Mouse (Mus musculus) C2C12 (cell line): Measurements from ENCODE around the gene Slc12a1. TPM values are rescaled to one million over a fixed set of nuclear protein-coding genes. Genes with fewer than 3 reads are reported as not detected.

Experiments used
- H3K27me3 ChIP-seq: one replicate; pipeline ENCODE4 v1.6.1; 2011; ENCODE audit not compliant: control insufficient read depth, insufficient read depth, insufficient read length
- H3K36me3 ChIP-seq: one replicate; pipeline ENCODE4 v1.6.1; 2011; ENCODE audit not compliant: control insufficient read depth, insufficient read depth
- H3K4me3 ChIP-seq: one replicate; pipeline ENCODE4 v1.5.1; 2011; ENCODE audit warnings: mild to moderate bottlenecking, control low read depth; ENCODE audit not compliant: poor library complexity, insufficient read depth, severe bottlenecking
- H3K79me2 ChIP-seq: one replicate; pipeline ENCODE4 v1.6.1; 2011; ENCODE audit not compliant: control insufficient read depth, insufficient read depth
- H3K79me3 ChIP-seq: one replicate; pipeline ENCODE4 v1.6.1; 2011; ENCODE audit warnings: low read depth, control low read depth
- H3ac ChIP-seq: one replicate; pipeline ENCODE3; 2011; ENCODE audit warnings: low read depth; ENCODE audit not compliant: control insufficient read depth, insufficient read length
- CEBPB ChIP-seq: IDR thresholded peaks from one replicate; pipeline ENCODE4 v1.6.1; 2011; ENCODE audit warnings: low read depth, mild to moderate bottlenecking, control low read depth, moderate library complexity
- CTCF ChIP-seq: IDR thresholded peaks from one replicate; pipeline ENCODE4 v1.5.1; 2011; ENCODE audit not compliant: control insufficient read depth, insufficient read depth, insufficient read length
- FOSL1 ChIP-seq: IDR thresholded peaks from one replicate; pipeline ENCODE4 v1.8.0; 2011; ENCODE audit warnings: mild to moderate bottlenecking, low read length; ENCODE audit not compliant: poor library complexity, insufficient read depth, severe bottlenecking
- MAX ChIP-seq: IDR thresholded peaks from one replicate; pipeline ENCODE4 v1.6.1; 2011; ENCODE audit warnings: mild to moderate bottlenecking, control low read depth
- MYOD1 ChIP-seq: IDR thresholded peaks from one replicate; pipeline ENCODE4 v1.6.1; 2011; ENCODE audit warnings: low read depth; ENCODE audit not compliant: control insufficient read depth, insufficient read length
- MYOG ChIP-seq: IDR thresholded peaks from one replicate; pipeline ENCODE4 v1.6.1; 2011; ENCODE audit not compliant: control insufficient read depth, insufficient read length; ENCODE audit errors: extremely low read depth
- USF1 ChIP-seq: IDR thresholded peaks from one replicate; pipeline ENCODE4 v1.6.1; 2011; ENCODE audit warnings: low read depth, mild to moderate bottlenecking, control low read depth, moderate library complexity
- polyA plus RNA-seq: library from polyadenylated mRNA; unstranded; fragments of >200 nt; fragmentation: generic; extraction: Trizol; gene quantifications from one replicate; pipeline ENCODE4 v1.2.1, GENCODE M21; 2012; ENCODE audit warnings: missing spikeins

Slc12a1 gene
- polyA plus RNA-seq, 1 experiment: not detected

- Histone ChIP-seq H3K27me3 (no peaks in the 10 kb centered on the region), H3K36me3 (peaks cover 14% of the 10 kb centered on the region), H3K4me3 (peak within 1 kb of the TSS; percentile 80), H3ac (peak within 1 kb of the TSS; percentile 88), H3K79me3 (peaks cover 45% of the 10 kb centered on the region), H3K79me2 (peaks cover 50% of the 10 kb centered on the region)
- TF ChIP-seq CTCF: no peak
- no peak for TF ChIP-seq FOSL1
- TF ChIP-seq MYOG: no peak
- no peak for TF ChIP-seq MAX
- no peak for TF ChIP-seq MYOD1
- TF ChIP-seq USF1: no peak
- no peak for TF ChIP-seq CEBPB
Measured at GRCm38 (mm10) chr2:125123477-125123852, 28.8 kb upstream of the Slc12a1 start, which contains the start of gene Myef2. Myef2 (minus strand) TSS chr2:125123661.

- Histone ChIP-seq H3ac (no peak overlapping the region), H3K27me3 (no peaks in the 10 kb centered on the region), H3K36me3 (peaks cover 1% of the 10 kb centered on the region)
Measured at GRCm38 (mm10) chr2:125125824-125126223, 26.5 kb upstream of the Slc12a1 start.

GRCm38 (mm10) chr2:125126792-125127191 is 25.5 kb upstream of the Slc12a1 start:
- TF ChIP-seq MAX (no peak), USF1 (no peak), MYOG (no peak), FOSL1 (no peak), MYOD1 (no peak), CEBPB (no peak)
- no peak overlapping the region for H3ac ChIP-seq

More at GRCm38 (mm10) chr2:125125824-125126223, 26.5 kb upstream of the Slc12a1 start:
- peaks cover 26% of the 10 kb centered on the region for H3K79me2 ChIP-seq
- H3K4me3 ChIP-seq: no peak overlapping the region
- H3K79me3 ChIP-seq: peaks cover 22% of the 10 kb centered on the region
- TF ChIP-seq MYOD1: no peak
- TF ChIP-seq CEBPB: no peak
- TF ChIP-seq FOSL1: no peak
- TF ChIP-seq MAX: no peak
- TF ChIP-seq CTCF: no peak
- no peak for TF ChIP-seq MYOG
- TF ChIP-seq USF1: no peak

DNA sequence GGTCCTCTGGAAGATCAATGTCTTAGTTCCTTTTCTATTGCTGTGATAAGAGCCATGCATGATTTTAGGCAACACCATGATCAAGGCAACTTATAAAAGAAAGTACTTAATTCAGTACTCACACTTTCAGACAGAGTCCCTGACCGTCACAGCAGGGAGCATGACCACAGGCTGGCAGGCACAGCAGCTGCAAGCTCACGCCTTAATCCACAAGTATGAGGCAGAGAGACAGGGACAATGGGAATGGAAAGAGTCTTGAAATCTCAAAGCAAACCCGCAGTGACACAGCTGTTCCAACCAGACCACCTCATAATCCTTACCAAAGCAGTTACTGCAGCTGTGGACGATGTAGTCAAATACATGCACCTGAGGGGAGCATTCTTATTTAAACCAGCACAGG is 18.2 kb upstream of the Slc12a1 start:
- no peak overlapping the region for H3K4me3 ChIP-seq
- H3K79me2 ChIP-seq: no peaks in the 10 kb centered on the region
- H3K36me3 ChIP-seq: no peaks in the 10 kb centered on the region
- H3ac ChIP-seq: no peak overlapping the region
- peak; percentile 97 for TF ChIP-seq MYOD1
- TF ChIP-seq MAX: no peak
- H3K79me3 ChIP-seq: no peaks in the 10 kb centered on the region
- H3K27me3 ChIP-seq: no peaks in the 10 kb centered on the region

More at GRCm38 (mm10) chr2:125126792-125127191, 25.5 kb upstream of the Slc12a1 start:
- H3K36me3 ChIP-seq: no peaks in the 10 kb centered on the region
- H3K4me3 ChIP-seq: no peak overlapping the region
- no peaks in the 10 kb centered on the region for H3K27me3 ChIP-seq
- peaks cover 13% of the 10 kb centered on the region for H3K79me3 ChIP-seq
- peaks cover 16% of the 10 kb centered on the region for H3K79me2 ChIP-seq

- H3K4me3 ChIP-seq: peak within 1 kb of the TSS; percentile 22
- no peaks in the 10 kb centered on the region for H3K36me3 ChIP-seq
- H3K27me3 ChIP-seq: no peaks in the 10 kb centered on the region
- no peaks in the 10 kb centered on the region for H3K79me3 ChIP-seq
- TF ChIP-seq MAX: peak; percentile 68
- TF ChIP-seq MYOG: no peak
- no peak for TF ChIP-seq FOSL1
- no peaks in the 10 kb centered on the region for H3K79me2 ChIP-seq
- H3ac ChIP-seq: no peak within 1 kb of the TSS
Measured at GRCm38 (mm10) chr2:125135903-125136811, 16.1 kb upstream of the Slc12a1 start, which contains the start of gene Ctxn2. Ctxn2 (plus strand) TSS chr2:125136692.

DNA sequence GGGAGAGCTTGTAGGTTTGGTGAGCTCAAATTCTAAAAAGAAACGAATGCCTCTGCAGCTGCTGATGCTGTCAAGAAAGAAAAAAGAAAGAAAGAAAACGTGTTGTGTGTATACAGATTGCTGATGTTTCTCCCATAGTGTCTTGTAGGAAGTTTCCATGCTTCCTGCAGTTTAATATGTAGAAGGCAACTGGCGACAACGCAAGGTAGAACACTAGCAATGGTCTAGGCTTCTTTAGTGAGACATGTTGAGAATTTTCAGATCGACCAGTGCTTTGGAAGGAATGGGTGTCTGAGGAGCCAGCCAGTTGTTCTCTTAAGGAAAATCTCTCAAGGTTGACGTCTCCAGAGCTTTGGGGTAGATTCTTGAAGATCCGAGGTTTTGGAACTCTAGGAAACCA is 15.5 kb upstream of the Slc12a1 start:
- Histone ChIP-seq H3K79me2 (no peaks in the 10 kb centered on the region), H3K79me3 (no peaks in the 10 kb centered on the region), H3K27me3 (no peaks in the 10 kb centered on the region), H3K4me3 (no peak overlapping the region), H3ac (no peak overlapping the region), H3K36me3 (no peaks in the 10 kb centered on the region)
- TF ChIP-seq MYOG: no peak
- TF ChIP-seq USF1: no peak
